Mouse (Mus musculus): Measurements from ENCODE around the gene Hnrnpa3. TPM values are rescaled to one million over a fixed set of nuclear protein-coding genes. Genes with fewer than 3 reads are reported as not detected.
"Not testable (repeated sequence)": the region's sequence is repeated elsewhere in the genome, so short reads cannot be mapped to it uniquely, and the experiment has no call there.

Gene Hnrnpa3
- polyA plus RNA-seq (2014; fragmentation: Nextera tagmentation; extraction: Ambion mirVana): 318 and 325 TPM in 2 replicates

GRCm38 (mm10) chr2:75658727-75659628, at the start of gene Hnrnpa3:
TSS of gene Hnrnpa3 (plus strand) at chr2:75659261.
- H3K4me3 ChIP-seq (ENCODE audit: low read depth, low read length): peak within 1 kb of the TSS; percentile 71
- no peaks in the 10 kb centered on the region for H3K9me3 ChIP-seq (ENCODE audit: control insufficient read depth, low read length)
- peaks cover 2% of the 10 kb centered on the region; the same call in 1 of the 2 replicates for H3K4me1 ChIP-seq (replicated peaks; ENCODE audit: control insufficient read depth, insufficient read depth, low read length)
- H3K27ac ChIP-seq (ENCODE audit: low read depth, low read length): peak within 1 kb of the TSS; percentile 95
- H3K4me2 ChIP-seq (ENCODE audit: low read depth, low read length, severe bottlenecking): peak within 1 kb of the TSS; percentile 85
- no peaks in the 10 kb centered on the region for H3K27me3 ChIP-seq (ENCODE audit: control insufficient read depth, insufficient read depth, low read length)
- peak; percentile 99 for DNase-seq (ENCODE audit: low spot score)
- H3K9ac ChIP-seq (ENCODE audit: low read length): peak within 1 kb of the TSS; percentile 88
- ATAC-seq (replicated peaks; ENCODE audit: low FRiP score): peak; percentile 95
- under 1% methylated on average over 82 of the region's 102 CpGs for WGBS
- no peaks in the 10 kb centered on the region; the same call in 1 of the 2 replicates for H3K36me3 ChIP-seq (ENCODE audit: control insufficient read depth, insufficient read depth, low read length)

- Histone ChIP-seq H3K27me3 (ENCODE audit: control insufficient read depth, insufficient read depth, low read length) (peaks cover 8% of the 10 kb centered on the region; the same call in 1 of the 2 replicates), H3K4me1 (replicated peaks; ENCODE audit: control insufficient read depth, insufficient read depth, low read length) (peaks cover 6% of the 10 kb centered on the region), H3K4me3 (ENCODE audit: low read depth, low read length) (peak overlapping the region; percentile 15), H3K9me3 (ENCODE audit: control insufficient read depth, low read length) (no peaks in the 10 kb centered on the region), H3K36me3 (ENCODE audit: control insufficient read depth, insufficient read depth, low read length) (no peaks in the 10 kb centered on the region), H3K9ac (ENCODE audit: low read length) (peak overlapping the region; percentile 35; the same call in 1 of the 2 replicates), H3K27ac (ENCODE audit: low read depth, low read length) (no peak overlapping the region), H3K4me2 (ENCODE audit: low read depth, low read length, severe bottlenecking) (peak overlapping the region; percentile 45; the same call in 1 of the 2 replicates)
- ATAC-seq (replicated peaks; ENCODE audit: low FRiP score) (no peak), DNase-seq (ENCODE audit: low spot score) (no peak)
- WGBS: 65% methylated on average over 15 of the region's 15 CpGs
Measured at GRCm38 (mm10) chr2:75609971-75610370, 49.1 kb upstream of the Hnrnpa3 start.

GRCm38 (mm10) chr2:75610602-75611001, 48.5 kb upstream of the Hnrnpa3 start:
- not testable (repeated sequence) for H3K9ac ChIP-seq (ENCODE audit: low read length); H3K27me3 ChIP-seq (ENCODE audit: control insufficient read depth, insufficient read depth, low read length)

GRCm38 (mm10) chr2:75611041-75611805, 47.8 kb upstream of the Hnrnpa3 start:
- H3K4me1 ChIP-seq (replicated peaks; ENCODE audit: control insufficient read depth, insufficient read depth, low read length): peaks cover 6% of the 10 kb centered on the region
- ATAC-seq (replicated peaks; ENCODE audit: low FRiP score) (no peak), DNase-seq (ENCODE audit: low spot score) (no peak)
- WGBS: 86% methylated on average over 15 of the region's 15 CpGs
- peaks cover 8% of the 10 kb centered on the region; the same call in 1 of the 2 replicates for H3K27me3 ChIP-seq (ENCODE audit: control insufficient read depth, insufficient read depth, low read length)
- no peak overlapping the region for H3K27ac ChIP-seq (ENCODE audit: low read depth, low read length)
- H3K4me2 ChIP-seq (ENCODE audit: low read depth, low read length, severe bottlenecking): no peak overlapping the region
- H3K9ac ChIP-seq (ENCODE audit: low read length): no peak overlapping the region
- no peak overlapping the region for H3K4me3 ChIP-seq (ENCODE audit: low read depth, low read length)
- no peaks in the 10 kb centered on the region for H3K9me3 ChIP-seq (ENCODE audit: control insufficient read depth, low read length)
- no peaks in the 10 kb centered on the region for H3K36me3 ChIP-seq (ENCODE audit: control insufficient read depth, insufficient read depth, low read length)

More at GRCm38 (mm10) chr2:75610602-75611001, 48.5 kb upstream of the Hnrnpa3 start:
- H3K9me3 ChIP-seq (ENCODE audit: control insufficient read depth, low read length); H3K4me2 ChIP-seq (ENCODE audit: low read depth, low read length, severe bottlenecking); ATAC-seq (replicated peaks; ENCODE audit: low FRiP score); H3K4me1 ChIP-seq (replicated peaks; ENCODE audit: control insufficient read depth, insufficient read depth, low read length); H3K27ac ChIP-seq (ENCODE audit: low read depth, low read length); DNase-seq (ENCODE audit: low spot score); H3K36me3 ChIP-seq (ENCODE audit: control insufficient read depth, insufficient read depth, low read length); H3K4me3 ChIP-seq (ENCODE audit: low read depth, low read length): not testable (repeated sequence)
- WGBS: 89% methylated on average over 7 of the region's 7 CpGs

- Histone ChIP-seq H3K4me1 (replicated peaks; ENCODE audit: control insufficient read depth, insufficient read depth, low read length) (peaks cover 6% of the 10 kb centered on the region), H3K36me3 (ENCODE audit: control insufficient read depth, insufficient read depth, low read length) (no peaks in the 10 kb centered on the region), H3K27ac (ENCODE audit: low read depth, low read length) (no peak overlapping the region), H3K9ac (ENCODE audit: low read length) (no peak overlapping the region), H3K4me3 (ENCODE audit: low read depth, low read length) (no peak overlapping the region), H3K9me3 (ENCODE audit: control insufficient read depth, low read length) (no peaks in the 10 kb centered on the region), H3K4me2 (ENCODE audit: low read depth, low read length, severe bottlenecking) (no peak overlapping the region), H3K27me3 (ENCODE audit: control insufficient read depth, insufficient read depth, low read length) (peaks cover 8% of the 10 kb centered on the region; the same call in 1 of the 2 replicates)
- DNase-seq (ENCODE audit: low spot score) (no peak), ATAC-seq (replicated peaks; ENCODE audit: low FRiP score) (no peak)
- 97% methylated on average over 2 of the region's 2 CpGs for WGBS
Measured at GRCm38 (mm10) chr2:75612006-75612405, 47.1 kb upstream of the Hnrnpa3 start.

GRCm38 (mm10) chr2:75612981-75613567, 46.0 kb upstream of the Hnrnpa3 start:
- ATAC-seq (replicated peaks; ENCODE audit: low FRiP score) (0 out of 2 replicates have a peak, but pooled peaks have one; percentile 33), DNase-seq (ENCODE audit: low spot score) (no peak)
- no peak overlapping the region for H3K9ac ChIP-seq (ENCODE audit: low read length)
- H3K4me1 ChIP-seq (replicated peaks; ENCODE audit: control insufficient read depth, insufficient read depth, low read length): peaks cover 6% of the 10 kb centered on the region
- peaks cover 8% of the 10 kb centered on the region; the same call in 1 of the 2 replicates for H3K27me3 ChIP-seq (ENCODE audit: control insufficient read depth, insufficient read depth, low read length)
- no peak overlapping the region for H3K4me2 ChIP-seq (ENCODE audit: low read depth, low read length, severe bottlenecking)
- no peak overlapping the region for H3K4me3 ChIP-seq (ENCODE audit: low read depth, low read length)
- no peak overlapping the region for H3K27ac ChIP-seq (ENCODE audit: low read depth, low read length)
- no peaks in the 10 kb centered on the region for H3K36me3 ChIP-seq (ENCODE audit: control insufficient read depth, insufficient read depth, low read length)
- WGBS: 23% methylated on average over 14 of the region's 14 CpGs
- H3K9me3 ChIP-seq (ENCODE audit: control insufficient read depth, low read length): no peaks in the 10 kb centered on the region

- Histone ChIP-seq H3K4me2 (ENCODE audit: low read depth, low read length, severe bottlenecking) (no peak overlapping the region), H3K4me1 (replicated peaks; ENCODE audit: control insufficient read depth, insufficient read depth, low read length) (peaks cover 6% of the 10 kb centered on the region), H3K9ac (ENCODE audit: low read length) (no peak overlapping the region), H3K9me3 (ENCODE audit: control insufficient read depth, low read length) (no peaks in the 10 kb centered on the region), H3K27me3 (ENCODE audit: control insufficient read depth, insufficient read depth, low read length) (peaks cover 5% of the 10 kb centered on the region; the same call in 1 of the 2 replicates), H3K27ac (ENCODE audit: low read depth, low read length) (no peak overlapping the region), H3K36me3 (ENCODE audit: control insufficient read depth, insufficient read depth, low read length) (no peaks in the 10 kb centered on the region), H3K4me3 (ENCODE audit: low read depth, low read length) (no peak overlapping the region)
- ATAC-seq (replicated peaks; ENCODE audit: low FRiP score): no peak
- no peak for DNase-seq (ENCODE audit: low spot score)
- 93% methylated on average over 6 of the region's 6 CpGs for WGBS
Measured at GRCm38 (mm10) chr2:75614577-75614976, 44.5 kb upstream of the Hnrnpa3 start.

- Histone ChIP-seq H3K9ac (ENCODE audit: low read length) (no peak overlapping the region), H3K4me2 (ENCODE audit: low read depth, low read length, severe bottlenecking) (no peak overlapping the region), H3K4me3 (ENCODE audit: low read depth, low read length) (no peak overlapping the region), H3K27ac (ENCODE audit: low read depth, low read length) (no peak overlapping the region), H3K9me3 (ENCODE audit: control insufficient read depth, low read length) (no peaks in the 10 kb centered on the region), H3K36me3 (ENCODE audit: control insufficient read depth, insufficient read depth, low read length) (no peaks in the 10 kb centered on the region), H3K4me1 (replicated peaks; ENCODE audit: control insufficient read depth, insufficient read depth, low read length) (peaks cover 6% of the 10 kb centered on the region), H3K27me3 (ENCODE audit: control insufficient read depth, insufficient read depth, low read length) (no peaks in the 10 kb centered on the region)
- DNase-seq (ENCODE audit: low spot score) (no peak), ATAC-seq (replicated peaks; ENCODE audit: low FRiP score) (no peak)
- WGBS: 94% methylated on average over 8 of the region's 8 CpGs
Measured at GRCm38 (mm10) chr2:75616911-75617310, 42.1 kb upstream of the Hnrnpa3 start.

Measured in forebrain, embryonic 11.5 days (tissue).